Mouse (Mus musculus): ENCODE results near the gene Ccl8. TPM values are rescaled to one million over a fixed set of nuclear protein-coding genes. Genes with fewer than 3 reads are reported as not detected.

The Ccl8 gene
- 27.8 TPM for polyA plus RNA-seq (2014; fragmentation: Illumina TruSeq; extraction: RNeasy Lipid Tissue Mini Kit (QIAGEN cat#74804); ENCODE audit: low read depth, low replicate concordance)

DNA sequence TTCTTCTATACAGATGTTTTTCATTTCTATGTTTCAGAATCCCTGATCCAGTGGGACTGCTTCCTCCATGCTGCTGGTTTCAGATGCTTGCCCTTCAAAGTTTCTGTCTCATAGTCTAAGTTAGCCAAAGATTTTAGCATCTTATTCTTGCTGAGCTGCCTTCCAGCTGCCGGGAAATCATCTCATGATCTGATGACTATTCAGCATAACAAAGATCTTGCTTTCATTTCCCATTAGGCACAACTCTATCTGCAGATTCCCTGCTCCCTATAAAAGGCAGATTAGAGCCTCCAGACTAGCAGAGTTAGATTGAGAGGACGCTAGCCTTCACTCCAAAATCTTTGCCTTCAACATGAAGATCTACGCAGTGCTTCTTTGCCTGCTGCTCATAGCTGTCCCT lies at the start of gene Ccl8:
Gene Ccl8, plus strand, starts transcription at position 301 of the 400 bp plus-strand sequence.

DNA sequence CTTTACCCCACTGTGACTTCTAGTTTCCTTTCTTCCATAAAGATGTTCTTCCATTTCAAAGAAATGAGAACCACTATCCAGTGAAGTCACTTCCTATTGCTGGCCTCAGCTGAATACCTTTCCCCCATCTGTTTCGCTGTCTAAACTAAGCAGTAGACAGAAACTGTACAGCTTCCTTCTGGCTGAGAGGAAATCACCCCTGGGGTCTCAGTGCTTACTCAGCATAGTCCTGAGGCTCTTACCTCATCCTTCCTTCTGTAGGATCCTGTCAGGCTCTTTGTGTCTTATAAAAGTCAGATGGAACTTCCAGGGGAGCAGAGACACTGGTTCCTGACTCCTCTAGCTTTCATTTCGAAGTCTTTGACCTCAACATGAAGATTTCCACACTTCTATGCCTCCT lies 13.5 kb upstream of the Ccl8 start, which contains the start of gene Ccl12:
Gene Ccl12, plus strand, starts transcription at position 317 of the 400 bp plus-strand sequence.

Other genes with a start within 250 kb of the Ccl8 start
- 2.2 TPM for gene Asic2, start 146.7 kb upstream of the Ccl8 start, polyA plus RNA-seq (2014; fragmentation: Illumina TruSeq; extraction: RNeasy Lipid Tissue Mini Kit (QIAGEN cat#74804); ENCODE audit: low read depth, low replicate concordance)
- gene Ccl2, start 79.6 kb upstream of the Ccl8 start, polyA plus RNA-seq (2014; fragmentation: Illumina TruSeq; extraction: RNeasy Lipid Tissue Mini Kit (QIAGEN cat#74804); ENCODE audit: low read depth, low replicate concordance) = 21.1 TPM
- not detected for gene Gm17268, start 76.6 kb upstream of the Ccl8 start, polyA plus RNA-seq (2014; fragmentation: Illumina TruSeq; extraction: RNeasy Lipid Tissue Mini Kit (QIAGEN cat#74804); ENCODE audit: low read depth, low replicate concordance)
- 9.5 TPM for gene Ccl7, start 69.5 kb upstream of the Ccl8 start, polyA plus RNA-seq (2014; fragmentation: Illumina TruSeq; extraction: RNeasy Lipid Tissue Mini Kit (QIAGEN cat#74804); ENCODE audit: low read depth, low replicate concordance)
- 33.6 TPM for gene Ccl11, start 57.4 kb upstream of the Ccl8 start, polyA plus RNA-seq (2014; fragmentation: Illumina TruSeq; extraction: RNeasy Lipid Tissue Mini Kit (QIAGEN cat#74804); ENCODE audit: low read depth, low replicate concordance)
- 11.2 TPM for gene Ccl12, start 13.3 kb upstream of the Ccl8 start, polyA plus RNA-seq (2014; fragmentation: Illumina TruSeq; extraction: RNeasy Lipid Tissue Mini Kit (QIAGEN cat#74804); ENCODE audit: low read depth, low replicate concordance)
- gene Ccl1, start 190.5 kb downstream of the Ccl8 start, polyA plus RNA-seq (2014; fragmentation: Illumina TruSeq; extraction: RNeasy Lipid Tissue Mini Kit (QIAGEN cat#74804); ENCODE audit: low read depth, low replicate concordance) = not detected